Mouse (Mus musculus) neural tube, embryonic 15.5 days (tissue): Measurements from ENCODE around the gene Kcnk16. TPM values are rescaled to one million over a fixed set of nuclear protein-coding genes. Genes with fewer than 3 reads are reported as not detected.

Source experiments
- ATAC-seq: fragments of 200-750 bp; cut with Nextera tagmentation; 2 replicates; pipeline ENCODE4 v1.8.0; 2017; ENCODE audit warnings: mild to moderate bottlenecking, moderate TSS enrichment, moderate library complexity; ENCODE audit not compliant: low FRiP score
- H3K27ac ChIP-seq: fragments of 300-500 bp; sonication (generic); replicated peaks from 2 replicates; pipeline ENCODE4 v1.5.1; 2015; ENCODE audit warnings: mild to moderate bottlenecking, inconsistent platforms
- H3K27me3 ChIP-seq: fragments of 300-500 bp; sonication (generic); replicated peaks from 2 replicates; pipeline ENCODE4 v1.6.1; 2015; ENCODE audit warnings: inconsistent platforms
- H3K36me3 ChIP-seq: fragments of 300-500 bp; sonication (generic); 2 replicates; pipeline ENCODE4 v1.6.1; 2015; ENCODE audit warnings: inconsistent platforms
- H3K4me1 ChIP-seq: fragments of 300-500 bp; sonication (generic); 2 replicates; pipeline ENCODE4 v1.6.1; 2015; ENCODE audit warnings: inconsistent platforms
- H3K4me2 ChIP-seq: fragments of 300-500 bp; sonication (generic); 2 replicates; pipeline ENCODE4 v1.6.1; 2015; ENCODE audit warnings: inconsistent platforms, mild to moderate bottlenecking, moderate library complexity
- H3K4me3 ChIP-seq: fragments of 300-500 bp; sonication (generic); replicated peaks from 2 replicates; pipeline ENCODE4 v1.5.1; 2015; ENCODE audit warnings: mild to moderate bottlenecking, inconsistent platforms
- H3K9ac ChIP-seq: fragments of 300-500 bp; sonication (generic); replicated peaks from 2 replicates; pipeline ENCODE4 v1.6.1; 2015; ENCODE audit warnings: mild to moderate bottlenecking, inconsistent platforms
- H3K9me3 ChIP-seq: fragments of 300-500 bp; sonication (generic); replicated peaks from 2 replicates; pipeline ENCODE4 v1.6.1; 2016; ENCODE audit warnings: inconsistent platforms
- WGBS: fragments of 180-500 bp; shearing (Covaris S2); methylation state at CpG from one replicate; pipeline ENCODE4 v1.1.7; 2015; ENCODE audit warnings: mixed read lengths; 5-methylcytosine and 5-hydroxymethylcytosine counted together
- polyA plus RNA-seq: library from polyadenylated mRNA; unstranded; fragments of >200 nt; fragmentation: Nextera tagmentation; extraction: Ambion mirVana; gene quantifications from 2 replicates; pipeline ENCODE4 v1.2.1, GENCODE M21; 2015

The Kcnk16 gene
- polyA plus RNA-seq, 1 experiment from 2014 or later, result not detected

DNA sequence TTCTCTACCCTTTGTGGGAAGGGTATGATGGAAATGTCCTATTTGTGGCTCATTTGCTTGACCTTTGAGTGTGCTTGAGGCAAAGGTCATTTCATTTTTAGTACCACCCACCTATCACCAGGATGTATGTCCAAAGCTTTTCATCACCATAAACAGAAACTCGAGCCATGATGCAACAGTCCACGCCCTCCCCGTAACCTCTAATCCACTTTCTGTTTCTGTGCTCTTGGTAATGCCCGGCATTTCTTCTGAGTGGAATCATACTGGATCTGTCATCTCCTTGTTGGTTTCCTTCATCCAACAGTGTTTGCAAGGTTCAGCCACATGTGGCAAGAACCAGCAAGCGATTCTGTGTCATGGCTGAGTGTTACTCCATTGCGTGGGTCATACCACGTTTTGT lies 54.9 kb downstream of the Kcnk16 start:
- H3K9me3 ChIP-seq, result no peaks in the 10 kb centered on the region
- H3K27ac ChIP-seq, result no peak overlapping the region

DNA sequence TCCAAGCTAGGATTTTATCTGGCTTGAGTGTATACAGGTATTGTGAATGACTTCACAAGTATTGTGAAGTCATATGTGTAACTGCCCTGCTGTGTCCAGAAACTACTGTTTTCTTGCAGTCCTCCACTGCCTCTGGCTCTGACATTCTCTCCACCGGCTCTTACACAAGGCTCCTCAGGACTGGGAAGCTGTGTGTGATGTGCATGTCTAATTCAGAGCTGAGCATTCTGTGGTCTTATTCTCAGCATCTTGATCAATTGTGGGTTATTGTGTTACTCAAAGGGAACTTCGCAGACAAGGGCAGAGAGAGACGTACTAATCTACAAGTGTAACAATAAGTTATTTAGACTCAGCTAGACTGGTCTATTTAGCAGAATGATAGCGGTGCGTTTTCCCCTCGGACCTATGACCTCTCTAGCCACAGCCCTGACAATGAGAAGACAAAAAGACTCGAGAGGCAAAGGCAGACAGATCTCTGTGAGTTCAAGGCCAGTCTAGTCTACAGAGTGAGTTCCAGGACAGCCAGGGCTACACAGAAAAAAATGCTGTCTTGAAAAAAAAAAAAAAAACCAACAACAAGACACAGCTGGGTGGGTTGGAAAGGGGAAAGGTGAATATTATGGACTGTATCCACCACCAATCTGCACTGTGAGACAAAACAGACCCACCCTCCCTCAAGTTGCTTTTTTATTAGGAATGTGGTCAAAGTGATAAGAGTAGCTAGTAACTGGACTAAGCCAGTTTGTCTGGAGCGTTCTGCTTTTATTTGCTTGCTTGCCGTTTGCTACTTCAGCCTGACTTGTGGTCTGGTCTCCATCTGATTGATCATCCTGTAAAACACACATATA lies 57.0 kb downstream of the Kcnk16 start:
- H3K4me2 ChIP-seq, result no peak overlapping the region
- no peaks in the 10 kb centered on the region; the same call in 1 of the 2 replicates for H3K4me1 ChIP-seq
- no peak overlapping the region for H3K4me3 ChIP-seq
- no peaks in the 10 kb centered on the region for H3K27me3 ChIP-seq
- no peak overlapping the region for H3K9ac ChIP-seq
- 27% methylated on average over 9 of the region's 9 CpGs for WGBS
- no peaks in the 10 kb centered on the region for H3K9me3 ChIP-seq
- no peaks in the 10 kb centered on the region for H3K36me3 ChIP-seq
- H3K27ac ChIP-seq, result no peak overlapping the region
- no peak for ATAC-seq

More for the DNA sequence above, 54.9 kb downstream of the Kcnk16 start:
- H3K4me2 ChIP-seq, result no peak overlapping the region
- H3K4me3 ChIP-seq, result no peak overlapping the region
- H3K27me3 ChIP-seq, result no peaks in the 10 kb centered on the region
- 95% methylated on average over 7 of the region's 7 CpGs for WGBS
- H3K4me1 ChIP-seq, result no peaks in the 10 kb centered on the region
- H3K9ac ChIP-seq, result no peak overlapping the region
- no peak for ATAC-seq
- no peaks in the 10 kb centered on the region for H3K36me3 ChIP-seq

Other genes with a start within 250 kb of the Kcnk16 start
- gene Saysd1, start 130.7 kb downstream of the Kcnk16 start, polyA plus RNA-seq, result 11.3 and 11.9 TPM in 2 replicates
- 1.5 and 4.2 TPM in 2 replicates for gene Kcnk5, start 87.4 kb downstream of the Kcnk16 start, polyA plus RNA-seq
- 14.0 and 18.0 TPM in 2 replicates for gene Nudt13, start 25.5 kb upstream of the Kcnk16 start, polyA plus RNA-seq
- 48.4 and 51.3 TPM in 2 replicates for gene Ecd, start 78.9 kb upstream of the Kcnk16 start, polyA plus RNA-seq
- 40.8 and 41.2 TPM in 2 replicates for gene Fam149b, start 79.0 kb upstream of the Kcnk16 start, polyA plus RNA-seq
- gene Dnajc9, start 119.7 kb upstream of the Kcnk16 start, polyA plus RNA-seq, result 115 and 145 TPM in 2 replicates
- gene Mrps16, start 124.4 kb upstream of the Kcnk16 start, polyA plus RNA-seq, result 72.5 and 81.9 TPM in 2 replicates
- 0.96 and 1.3 TPM in 2 replicates for gene Cfap70, start 183.0 kb upstream of the Kcnk16 start, polyA plus RNA-seq
- gene Anxa7, start 210.9 kb upstream of the Kcnk16 start, polyA plus RNA-seq, result 18.0 and 29.8 TPM in 2 replicates
- 0.40 and 0.73 TPM in 2 replicates for gene Mss51, start 227.7 kb upstream of the Kcnk16 start, polyA plus RNA-seq